Mouse (Mus musculus): ENCODE measurements at regions not wholly inside any gene's neighbourhood (a gene's known extent, or its start where the extent isn't known, plus 50 kb on each side); places are given as distances from the start of the nearest gene placed in this dataset.

GRCm38 (mm10) chr13:90252981-90253380, 163.6 kb upstream of the Xrcc4 start:
- Histone ChIP-seq H3K4me2 (no peak overlapping the region), H3K27ac (ENCODE audit: low read depth, low read length) (no peak overlapping the region), H3K36me3 (ENCODE audit: control insufficient read depth, insufficient read depth, low read length) (no peaks in the 10 kb centered on the region), H3K27me3 (ENCODE audit: control insufficient read depth, insufficient read depth, low read length) (no peaks in the 10 kb centered on the region), H3K9ac (ENCODE audit: low read length) (no peak overlapping the region), H3K4me3 (ENCODE audit: low read depth, low read length) (no peak overlapping the region), H3K4me1 (ENCODE audit: control insufficient read depth, insufficient read depth, low read length) (no peaks in the 10 kb centered on the region), H3K9me3 (ENCODE audit: control insufficient read depth, low read length) (no peaks in the 10 kb centered on the region)
- no peak for ATAC-seq (ENCODE audit: low FRiP score)
- DNase-seq (ENCODE audit: low spot score, missing footprints): no peak
- 56% methylated on average over 1 of the region's 1 CpGs for WGBS

- 71% methylated on average over 6 of the region's 6 CpGs for WGBS
- Histone ChIP-seq H3K27ac (ENCODE audit: low read depth, low read length) (no peak overlapping the region), H3K4me1 (ENCODE audit: control insufficient read depth, insufficient read depth, low read length) (no peaks in the 10 kb centered on the region), H3K9me3 (ENCODE audit: control insufficient read depth, low read length) (no peaks in the 10 kb centered on the region), H3K36me3 (ENCODE audit: control insufficient read depth, insufficient read depth, low read length) (no peaks in the 10 kb centered on the region), H3K27me3 (ENCODE audit: control insufficient read depth, insufficient read depth, low read length) (no peaks in the 10 kb centered on the region), H3K9ac (ENCODE audit: low read length) (no peak overlapping the region), H3K4me3 (ENCODE audit: low read depth, low read length) (no peak overlapping the region), H3K4me2 (no peak overlapping the region)
- DNase-seq (ENCODE audit: low spot score, missing footprints) (no peak), ATAC-seq (ENCODE audit: low FRiP score) (no peak)
Measured at GRCm38 (mm10) chr13:90245997-90246765, 156.8 kb upstream of the Xrcc4 start.

GRCm38 (mm10) chr13:90238331-90238730, 148.9 kb upstream of the Xrcc4 start:
- Histone ChIP-seq H3K27me3 (ENCODE audit: control insufficient read depth, insufficient read depth, low read length) (no peaks in the 10 kb centered on the region), H3K36me3 (ENCODE audit: control insufficient read depth, insufficient read depth, low read length) (no peaks in the 10 kb centered on the region), H3K9ac (ENCODE audit: low read length) (no peak overlapping the region), H3K4me1 (ENCODE audit: control insufficient read depth, insufficient read depth, low read length) (no peaks in the 10 kb centered on the region), H3K27ac (ENCODE audit: low read depth, low read length) (no peak overlapping the region), H3K4me2 (no peak overlapping the region), H3K9me3 (ENCODE audit: control insufficient read depth, low read length) (no peaks in the 10 kb centered on the region), H3K4me3 (ENCODE audit: low read depth, low read length) (no peak overlapping the region)
- ATAC-seq (ENCODE audit: low FRiP score) (no peak), DNase-seq (ENCODE audit: low spot score, missing footprints) (no peak)
- WGBS: 74% methylated on average over 4 of the region's 4 CpGs

- H3K27ac ChIP-seq (ENCODE audit: low read depth, low read length): no peak overlapping the region
- no peak overlapping the region for H3K4me2 ChIP-seq
- no peaks in the 10 kb centered on the region for H3K9me3 ChIP-seq (ENCODE audit: control insufficient read depth, low read length)
- H3K4me3 ChIP-seq (ENCODE audit: low read depth, low read length): no peak overlapping the region
- no peaks in the 10 kb centered on the region for H3K4me1 ChIP-seq (ENCODE audit: control insufficient read depth, insufficient read depth, low read length)
- DNase-seq (ENCODE audit: low spot score, missing footprints) (no peak), ATAC-seq (ENCODE audit: low FRiP score) (no peak)
- H3K36me3 ChIP-seq (ENCODE audit: control insufficient read depth, insufficient read depth, low read length): no peaks in the 10 kb centered on the region
- no peak overlapping the region for H3K9ac ChIP-seq (ENCODE audit: low read length)
- WGBS: 84% methylated on average over 1 of the region's 1 CpGs
- H3K27me3 ChIP-seq (ENCODE audit: control insufficient read depth, insufficient read depth, low read length): no peaks in the 10 kb centered on the region
Measured at GRCm38 (mm10) chr13:90233986-90234385, 144.6 kb upstream of the Xrcc4 start.

GRCm38 (mm10) chr13:90233561-90233960, 144.2 kb upstream of the Xrcc4 start:
- H3K36me3 ChIP-seq (ENCODE audit: control insufficient read depth, insufficient read depth, low read length): no peaks in the 10 kb centered on the region

GRCm38 (mm10) chr13:90229106-90229505, 139.7 kb upstream of the Xrcc4 start:
- Histone ChIP-seq H3K36me3 (ENCODE audit: control insufficient read depth, insufficient read depth, low read length) (no peaks in the 10 kb centered on the region), H3K27me3 (ENCODE audit: control insufficient read depth, insufficient read depth, low read length) (no peaks in the 10 kb centered on the region), H3K4me3 (ENCODE audit: low read depth, low read length) (no peak overlapping the region), H3K4me1 (ENCODE audit: control insufficient read depth, insufficient read depth, low read length) (no peaks in the 10 kb centered on the region), H3K4me2 (no peak overlapping the region), H3K9me3 (ENCODE audit: control insufficient read depth, low read length) (no peaks in the 10 kb centered on the region), H3K9ac (ENCODE audit: low read length) (no peak overlapping the region), H3K27ac (ENCODE audit: low read depth, low read length) (no peak overlapping the region)
- DNase-seq (ENCODE audit: low spot score, missing footprints) (no peak), ATAC-seq (ENCODE audit: low FRiP score) (no peak)
- WGBS: 91% methylated on average over 2 of the region's 2 CpGs

More at GRCm38 (mm10) chr13:90233561-90233960, 144.2 kb upstream of the Xrcc4 start:
- DNase-seq (ENCODE audit: low spot score, missing footprints) (no peak), ATAC-seq (ENCODE audit: low FRiP score) (no peak)
- Histone ChIP-seq H3K4me3 (ENCODE audit: low read depth, low read length) (no peak overlapping the region), H3K9ac (ENCODE audit: low read length) (no peak overlapping the region), H3K4me1 (ENCODE audit: control insufficient read depth, insufficient read depth, low read length) (no peaks in the 10 kb centered on the region), H3K9me3 (ENCODE audit: control insufficient read depth, low read length) (no peaks in the 10 kb centered on the region), H3K27me3 (ENCODE audit: control insufficient read depth, insufficient read depth, low read length) (no peaks in the 10 kb centered on the region), H3K4me2 (no peak overlapping the region), H3K27ac (ENCODE audit: low read depth, low read length) (no peak overlapping the region)
- WGBS: 79% methylated on average over 3 of the region's 3 CpGs

- WGBS: 74% methylated on average over 2 of the region's 2 CpGs
- ATAC-seq (ENCODE audit: low FRiP score): no peak
Measured at GRCm38 (mm10) chr13:90226212-90226611, 136.8 kb upstream of the Xrcc4 start.

GRCm38 (mm10) chr13:90212390-90212789, 123.0 kb upstream of the Xrcc4 start:
- no peak overlapping the region for H3K9ac ChIP-seq (ENCODE audit: low read length)
- DNase-seq (ENCODE audit: low spot score, missing footprints): no peak
- ATAC-seq (ENCODE audit: low FRiP score): no peak
- H3K4me1 ChIP-seq (ENCODE audit: control insufficient read depth, insufficient read depth, low read length): no peaks in the 10 kb centered on the region
- H3K27ac ChIP-seq (ENCODE audit: low read depth, low read length): no peak overlapping the region
- H3K4me3 ChIP-seq (ENCODE audit: low read depth, low read length): no peak overlapping the region
- no peaks in the 10 kb centered on the region for H3K27me3 ChIP-seq (ENCODE audit: control insufficient read depth, insufficient read depth, low read length)
- H3K4me2 ChIP-seq: no peak overlapping the region
- H3K9me3 ChIP-seq (ENCODE audit: control insufficient read depth, low read length): no peaks in the 10 kb centered on the region
- H3K36me3 ChIP-seq (ENCODE audit: control insufficient read depth, insufficient read depth, low read length): no peaks in the 10 kb centered on the region

More at GRCm38 (mm10) chr13:90226212-90226611, 136.8 kb upstream of the Xrcc4 start:
- no peak for DNase-seq (ENCODE audit: low spot score, missing footprints)
- Histone ChIP-seq H3K27ac (ENCODE audit: low read depth, low read length) (no peak overlapping the region), H3K4me2 (no peak overlapping the region), H3K9me3 (ENCODE audit: control insufficient read depth, low read length) (no peaks in the 10 kb centered on the region), H3K27me3 (ENCODE audit: control insufficient read depth, insufficient read depth, low read length) (no peaks in the 10 kb centered on the region), H3K9ac (ENCODE audit: low read length) (no peak overlapping the region), H3K4me3 (ENCODE audit: low read depth, low read length) (no peak overlapping the region), H3K36me3 (ENCODE audit: control insufficient read depth, insufficient read depth, low read length) (no peaks in the 10 kb centered on the region), H3K4me1 (ENCODE audit: control insufficient read depth, insufficient read depth, low read length) (no peaks in the 10 kb centered on the region)

- H3K36me3 ChIP-seq (ENCODE audit: control insufficient read depth, insufficient read depth, low read length): no peaks in the 10 kb centered on the region
- no peaks in the 10 kb centered on the region for H3K4me1 ChIP-seq (ENCODE audit: control insufficient read depth, insufficient read depth, low read length)
- no peaks in the 10 kb centered on the region for H3K9me3 ChIP-seq (ENCODE audit: control insufficient read depth, low read length)
- no peak overlapping the region for H3K27ac ChIP-seq (ENCODE audit: low read depth, low read length)
- ATAC-seq (ENCODE audit: low FRiP score): no peak
- DNase-seq (ENCODE audit: low spot score, missing footprints): no peak
- no peak overlapping the region for H3K4me2 ChIP-seq
- H3K9ac ChIP-seq (ENCODE audit: low read length): no peak overlapping the region
- H3K27me3 ChIP-seq (ENCODE audit: control insufficient read depth, insufficient read depth, low read length): no peaks in the 10 kb centered on the region
- no peak overlapping the region for H3K4me3 ChIP-seq (ENCODE audit: low read depth, low read length)
Measured at GRCm38 (mm10) chr13:90207875-90208274, 118.5 kb upstream of the Xrcc4 start.

Data from midbrain, embryonic 11.5 days (tissue).